Mouse (Mus musculus) ZHBTc4 (cell line): ENCODE results near the gene Bcr.

Experiments
- DNase-seq: peaks from one replicate; pipeline ENCODE4 v3.0.0-alpha.2; 2011; ENCODE audit warnings: low read depth, low spot score

The Bcr gene

DNA sequence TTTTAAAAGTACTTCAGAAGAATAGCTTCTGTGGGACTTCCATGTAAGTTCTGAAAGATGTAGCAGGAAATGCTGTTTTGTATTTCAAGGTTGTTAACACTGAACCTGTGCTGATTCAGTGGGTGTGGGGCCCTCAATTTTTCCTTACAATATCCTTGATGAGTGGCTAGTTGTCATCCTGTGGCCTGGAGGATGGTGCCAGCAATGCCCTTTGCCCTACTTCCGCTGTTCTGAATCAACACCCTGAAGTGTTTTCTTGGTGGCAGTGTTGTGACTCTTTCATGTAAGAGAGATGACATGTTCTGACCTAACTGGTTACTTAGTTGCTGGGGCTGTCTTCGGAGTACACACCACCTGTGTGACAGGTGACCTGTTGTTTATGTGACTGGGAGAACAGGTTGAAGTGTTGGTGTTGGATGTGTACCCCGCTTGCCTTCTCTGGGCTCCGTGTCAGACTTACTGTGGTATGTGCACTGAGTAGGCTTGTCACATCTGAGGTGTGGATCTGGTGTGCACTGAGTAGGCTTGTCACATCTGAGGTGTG lies 172.3 kb downstream of the Bcr start:
- no peak for DNase-seq

DNA sequence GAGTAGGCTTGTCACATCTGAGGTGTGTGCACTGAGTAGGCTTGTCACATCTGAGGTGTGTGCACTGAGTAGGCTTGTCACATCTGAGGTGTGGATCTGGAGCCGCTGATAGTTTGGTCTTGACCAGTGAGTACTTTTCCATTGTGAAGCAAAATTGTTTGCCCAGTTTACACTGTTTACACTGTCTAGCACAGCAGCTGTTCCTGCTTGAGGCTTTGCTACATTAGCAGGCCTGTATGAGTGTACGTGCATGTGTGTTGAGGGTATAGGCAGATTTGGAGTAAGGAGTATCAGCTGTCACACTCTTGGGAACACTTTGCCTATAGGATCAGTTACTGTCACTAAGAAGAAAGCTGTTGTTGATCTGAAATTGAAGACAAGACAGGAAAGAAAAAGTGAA lies 173.1 kb downstream of the Bcr start:
- DNase-seq: no peak
